ENCODE assay signal across 15 mouse cellular contexts in genomic region chr16:19993278-19993677, GRCm38 (mm10).
"Had no signal": no experiment of that assay in that cellular context is flagged by ENCODE, and none has a peak within 500 bp of the region (broad histone marks: within the 10 kb centered on the region; RNA-seq: fewer than 3 reads in every experiment).

No protein-coding gene starts in this region.

- DNase-seq: lung, adult 18-20 months; lung, embryonic 14.5 days; lung, postnatal 14 days; lung, postnatal 36 days; right cerebral cortex, postnatal 25 days; right cerebral cortex, postnatal 4 days; spleen, adult 18-20 months; thymus, adult 18-20 months; thymus, postnatal 14 days; thymus, postnatal 36 days had no signal

- H3K9me3 ChIP-seq: midbrain, embryonic 15.5 days had no signal

- H3K9ac ChIP-seq: liver, embryonic 14.5 days; lung, embryonic 14.5 days; midbrain, embryonic 13.5 days; midbrain, embryonic 15.5 days; neural tube, embryonic 12.5 days had no signal

- H3K36me3 ChIP-seq: midbrain, embryonic 13.5 days; midbrain, embryonic 15.5 days; neural tube, embryonic 12.5 days had no signal

- ATAC-seq: midbrain, embryonic 13.5 days; midbrain, embryonic 15.5 days had no signal

- H3K27ac ChIP-seq: liver, embryonic 14.5 days; macrophage; midbrain, embryonic 13.5 days; midbrain, embryonic 15.5 days; neural tube, embryonic 12.5 days had no signal

- H3K4me1 ChIP-seq: midbrain, embryonic 13.5 days; midbrain, embryonic 15.5 days; neural tube, embryonic 12.5 days had no signal

- H3K4me3 ChIP-seq: midbrain, embryonic 13.5 days; midbrain, embryonic 15.5 days; neural tube, embryonic 12.5 days had no signal

- H3K27me3 ChIP-seq: midbrain, embryonic 13.5 days; midbrain, embryonic 15.5 days; neural tube, embryonic 12.5 days had no signal
